Mouse (Mus musculus): ENCODE measurements around the gene Rere. TPM values are rescaled to one million over a fixed set of nuclear protein-coding genes. Genes with fewer than 3 reads are reported as not detected.
A peak's percentile ranks its signal among the peaks of the same experiment; 100 is the strongest.
"Not testable (repeated sequence)": the region's sequence is repeated elsewhere in the genome, so short reads cannot be mapped to it uniquely, and the experiment has no call there.

Gene Rere
- polyA plus RNA-seq, 1 experiment from 2014 or later: 44.4 TPM

- H3K9ac ChIP-seq; H3K9me3 ChIP-seq (ENCODE audit: control insufficient read depth, low read length); ATAC-seq (ENCODE audit: low FRiP score); H3K4me2 ChIP-seq (replicated peaks); DNase-seq (ENCODE audit: low spot score); H3K4me3 ChIP-seq (replicated peaks; ENCODE audit: low read length); H3K36me3 ChIP-seq (replicated peaks; ENCODE audit: control insufficient read depth, insufficient read depth); H3K27ac ChIP-seq; H3K27me3 ChIP-seq (ENCODE audit: control insufficient read depth, insufficient read depth, low read length): not testable (repeated sequence)
- H3K4me1 ChIP-seq (replicated peaks; ENCODE audit: control insufficient read depth, insufficient read depth, low read length): peaks cover 18% of the 10 kb centered on the region
- 88% methylated on average over 5 of the region's 7 CpGs for WGBS
Measured at GRCm38 (mm10) chr4:150279336-150279735, 2.1 kb upstream of the Rere start.

GRCm38 (mm10) chr4:150280002-150280401 lies 1.4 kb upstream of the Rere start:
- Histone ChIP-seq H3K27me3 (ENCODE audit: control insufficient read depth, insufficient read depth, low read length) (no peaks in the 10 kb centered on the region), H3K4me2 (replicated peaks) (no peak overlapping the region), H3K4me3 (replicated peaks; ENCODE audit: low read length) (no peak overlapping the region), H3K9me3 (ENCODE audit: control insufficient read depth, low read length) (no peaks in the 10 kb centered on the region), H3K36me3 (replicated peaks; ENCODE audit: control insufficient read depth, insufficient read depth) (no peaks in the 10 kb centered on the region), H3K4me1 (replicated peaks; ENCODE audit: control insufficient read depth, insufficient read depth, low read length) (peaks cover 21% of the 10 kb centered on the region), H3K9ac (no peak overlapping the region), H3K27ac (peak overlapping the region; percentile 99)
- DNase-seq (ENCODE audit: low spot score) (no peak), ATAC-seq (ENCODE audit: low FRiP score) (no peak)
- WGBS: 55% methylated on average over 2 of the region's 2 CpGs

GRCm38 (mm10) chr4:150280459-150280858 lies 987 bp upstream of the Rere start:
- no peaks in the 10 kb centered on the region for H3K9me3 ChIP-seq (ENCODE audit: control insufficient read depth, low read length)
- DNase-seq (ENCODE audit: low spot score) (no peak), ATAC-seq (ENCODE audit: low FRiP score) (no peak)
- no peaks in the 10 kb centered on the region for H3K27me3 ChIP-seq (ENCODE audit: control insufficient read depth, insufficient read depth, low read length)
- H3K27ac ChIP-seq: peak overlapping the region; percentile 99
- peaks cover 24% of the 10 kb centered on the region for H3K4me1 ChIP-seq (replicated peaks; ENCODE audit: control insufficient read depth, insufficient read depth, low read length)
- peak overlapping the region; percentile 92; the same call in 1 of the 2 replicates for H3K9ac ChIP-seq
- 43% methylated on average over 4 of the region's 4 CpGs for WGBS
- H3K4me2 ChIP-seq (replicated peaks): peak overlapping the region; percentile 70
- peak overlapping the region; percentile 98 for H3K4me3 ChIP-seq (replicated peaks; ENCODE audit: low read length)
- no peaks in the 10 kb centered on the region for H3K36me3 ChIP-seq (replicated peaks; ENCODE audit: control insufficient read depth, insufficient read depth)

- H3K9ac ChIP-seq: peak overlapping the region; percentile 92
- peak overlapping the region; percentile 99 for H3K27ac ChIP-seq
- H3K4me2 ChIP-seq (replicated peaks): peak overlapping the region; percentile 74
- H3K36me3 ChIP-seq (replicated peaks; ENCODE audit: control insufficient read depth, insufficient read depth): no peaks in the 10 kb centered on the region
- ATAC-seq (ENCODE audit: low FRiP score) (peak; percentile 18; the same call in 1 of the 2 replicates), DNase-seq (ENCODE audit: low spot score) (peak; percentile 50)
- H3K4me1 ChIP-seq (replicated peaks; ENCODE audit: control insufficient read depth, insufficient read depth, low read length): peaks cover 37% of the 10 kb centered on the region
- no peaks in the 10 kb centered on the region for H3K27me3 ChIP-seq (ENCODE audit: control insufficient read depth, insufficient read depth, low read length)
- H3K9me3 ChIP-seq (ENCODE audit: control insufficient read depth, low read length): no peaks in the 10 kb centered on the region
- WGBS: under 1% methylated on average over 50 of the region's 50 CpGs
- peak overlapping the region; percentile 98 for H3K4me3 ChIP-seq (replicated peaks; ENCODE audit: low read length)
Measured at GRCm38 (mm10) chr4:150281891-150282630, 615 bp downstream of the Rere start.

- Histone ChIP-seq H3K9ac (peak overlapping the region; percentile 92), H3K27me3 (ENCODE audit: control insufficient read depth, insufficient read depth, low read length) (no peaks in the 10 kb centered on the region), H3K4me2 (replicated peaks) (peak overlapping the region; percentile 74), H3K9me3 (ENCODE audit: control insufficient read depth, low read length) (no peaks in the 10 kb centered on the region), H3K4me3 (replicated peaks; ENCODE audit: low read length) (peak overlapping the region; percentile 98), H3K4me1 (replicated peaks; ENCODE audit: control insufficient read depth, insufficient read depth, low read length) (peaks cover 39% of the 10 kb centered on the region), H3K27ac (peak overlapping the region; percentile 99), H3K36me3 (replicated peaks; ENCODE audit: control insufficient read depth, insufficient read depth) (no peaks in the 10 kb centered on the region)
- ATAC-seq (ENCODE audit: low FRiP score) (no peak), DNase-seq (ENCODE audit: low spot score) (peak; percentile 42)
- 5% methylated on average over 5 of the region's 5 CpGs for WGBS
Measured at GRCm38 (mm10) chr4:150282631-150283334, 1.3 kb downstream of the Rere start.

GRCm38 (mm10) chr4:150283335-150283638 lies 1.8 kb downstream of the Rere start:
- Histone ChIP-seq H3K36me3 (replicated peaks; ENCODE audit: control insufficient read depth, insufficient read depth) (no peaks in the 10 kb centered on the region), H3K27ac (peak overlapping the region; percentile 99), H3K9ac (peak overlapping the region; percentile 92), H3K4me3 (replicated peaks; ENCODE audit: low read length) (peak overlapping the region; percentile 98), H3K9me3 (ENCODE audit: control insufficient read depth, low read length) (no peaks in the 10 kb centered on the region), H3K4me1 (replicated peaks; ENCODE audit: control insufficient read depth, insufficient read depth, low read length) (peaks cover 42% of the 10 kb centered on the region), H3K27me3 (ENCODE audit: control insufficient read depth, insufficient read depth, low read length) (no peaks in the 10 kb centered on the region), H3K4me2 (replicated peaks) (peak overlapping the region; percentile 74)
- ATAC-seq (ENCODE audit: low FRiP score): no peak
- 2% methylated on average over 2 of the region's 2 CpGs for WGBS
- DNase-seq (ENCODE audit: low spot score): no peak

GRCm38 (mm10) chr4:150283993-150284392 lies 2.5 kb downstream of the Rere start:
- Histone ChIP-seq H3K4me2 (replicated peaks) (peak overlapping the region; percentile 74), H3K9me3 (ENCODE audit: control insufficient read depth, low read length) (no peaks in the 10 kb centered on the region), H3K27ac (peak overlapping the region; percentile 99), H3K36me3 (replicated peaks; ENCODE audit: control insufficient read depth, insufficient read depth) (no peaks in the 10 kb centered on the region), H3K4me1 (replicated peaks; ENCODE audit: control insufficient read depth, insufficient read depth, low read length) (peaks cover 48% of the 10 kb centered on the region), H3K4me3 (replicated peaks; ENCODE audit: low read length) (peak overlapping the region; percentile 98), H3K9ac (peak overlapping the region; percentile 92), H3K27me3 (ENCODE audit: control insufficient read depth, insufficient read depth, low read length) (no peaks in the 10 kb centered on the region)
- WGBS: 3% methylated on average over 6 of the region's 6 CpGs
- ATAC-seq (ENCODE audit: low FRiP score) (no peak), DNase-seq (ENCODE audit: low spot score) (peak; percentile 70)

- DNase-seq (ENCODE audit: low spot score) (no peak), ATAC-seq (ENCODE audit: low FRiP score) (no peak)
- no peak overlapping the region for H3K27ac ChIP-seq
- 87% methylated on average over 8 of the region's 8 CpGs for WGBS
- H3K4me1 ChIP-seq (replicated peaks; ENCODE audit: control insufficient read depth, insufficient read depth, low read length): peaks cover 51% of the 10 kb centered on the region
- no peak overlapping the region for H3K4me2 ChIP-seq (replicated peaks)
- H3K9me3 ChIP-seq (ENCODE audit: control insufficient read depth, low read length): no peaks in the 10 kb centered on the region
- no peaks in the 10 kb centered on the region for H3K27me3 ChIP-seq (ENCODE audit: control insufficient read depth, insufficient read depth, low read length)
- H3K9ac ChIP-seq: no peak overlapping the region
- no peaks in the 10 kb centered on the region for H3K36me3 ChIP-seq (replicated peaks; ENCODE audit: control insufficient read depth, insufficient read depth)
- no peak overlapping the region for H3K4me3 ChIP-seq (replicated peaks; ENCODE audit: low read length)
Measured at GRCm38 (mm10) chr4:150286980-150287379, 5.5 kb downstream of the Rere start.

GRCm38 (mm10) chr4:150287463-150287862 lies 6.0 kb downstream of the Rere start:
- H3K4me2 ChIP-seq (replicated peaks); H3K9me3 ChIP-seq (ENCODE audit: control insufficient read depth, low read length); DNase-seq (ENCODE audit: low spot score); H3K27ac ChIP-seq; H3K9ac ChIP-seq; H3K4me3 ChIP-seq (replicated peaks; ENCODE audit: low read length); H3K36me3 ChIP-seq (replicated peaks; ENCODE audit: control insufficient read depth, insufficient read depth); ATAC-seq (ENCODE audit: low FRiP score); H3K27me3 ChIP-seq (ENCODE audit: control insufficient read depth, insufficient read depth, low read length): not testable (repeated sequence)
- WGBS: 75% methylated on average over 1 of the region's 1 CpGs
- H3K4me1 ChIP-seq (replicated peaks; ENCODE audit: control insufficient read depth, insufficient read depth, low read length): peaks cover 51% of the 10 kb centered on the region
